Mouse (Mus musculus): ENCODE data around the gene Zfp978. TPM values are rescaled to one million over a fixed set of nuclear protein-coding genes. Genes with fewer than 3 reads are reported as not detected.

Gene Zfp978
- not detected in 2 replicates for polyA plus RNA-seq (2012; rRNA removed)

DNA sequence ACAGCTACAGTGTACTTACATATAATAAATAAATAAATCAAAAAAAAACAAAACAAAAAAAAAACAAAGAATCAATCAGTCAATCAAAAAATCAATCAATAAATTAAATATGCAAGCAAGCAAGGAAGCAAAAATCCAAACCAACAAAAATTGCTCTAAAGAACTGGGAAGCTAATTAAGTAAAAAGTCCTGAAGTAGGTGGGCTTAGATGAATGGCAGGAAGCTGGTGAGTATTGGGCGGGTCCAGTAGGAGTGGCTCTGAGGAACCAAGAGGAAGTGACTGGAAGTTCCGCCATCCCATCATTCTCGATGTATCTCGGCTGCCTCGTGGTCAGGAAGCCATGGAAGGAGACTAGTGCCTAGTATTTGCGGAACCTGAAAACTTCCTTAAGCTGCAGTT is at the start of gene Zfp978:
Gene Zfp978 (plus strand): TSS at position 301 of the 400 bp plus-strand sequence.

Other genes with a start within 250 kb of the Zfp978 start
- 0.06 TPM in 1 of 2 replicates, not detected in the other for gene Zfp991, start 229.3 kb upstream of the Zfp978 start, polyA plus RNA-seq (2012; rRNA removed)
- not detected in 2 replicates for gene Zfp988, start 55.6 kb upstream of the Zfp978 start, polyA plus RNA-seq (2012; rRNA removed)
- gene Zfp982, start 131.1 kb downstream of the Zfp978 start, polyA plus RNA-seq (2012; rRNA removed) = not detected in 2 replicates
- gene Gm16503, start 178.9 kb downstream of the Zfp978 start, polyA plus RNA-seq (2012; rRNA removed) = not detected in 2 replicates
- gene Zfp985, start 192.0 kb downstream of the Zfp978 start, polyA plus RNA-seq (2012; rRNA removed) = not detected in 2 replicates

Measured in colon, adult 2 months (tissue).